Mouse (Mus musculus) adrenal gland, postnatal 36 days (tissue): ENCODE results near the gene Zbp1. TPM values are rescaled to one million over a fixed set of nuclear protein-coding genes. Genes with fewer than 3 reads are reported as not detected.

Experiments
- DNase-seq, 2 experiments: peaks; one replicate each; pipeline ENCODE4 v3.0.0; 2021; ENCODE audit warnings: mixed read lengths in 1 of 2
- long read RNA-seq, 2 experiments: library from polyadenylated mRNA; stranded (forward); transcript quantifications; one replicate each; pipeline ENCODE4 v2.0.0; 2021; ENCODE audit warnings: borderline sequencing depth in 2 of 2
- total RNA-seq, 2 experiments: library from RNA; stranded (reverse); gene quantifications; 2 replicates each; pipeline ENCODE4 v1.2.3; 2021

Zbp1 gene
- 1 to 10 TPM; 1.6 to 4.9 TPM for total RNA-seq
- long read RNA-seq, experiment 1, partial matches to known transcripts: 2 of 4 reads
- long read RNA-seq, experiment 1, other reads (novel, unspliced or antisense): 0 of 4 reads
- long read RNA-seq, experiment 2: 0 reads

- DNase-seq: peak in 1 of 2 experiments; percentile 33
Measured at GRCm38 (mm10) chr2:173218416-173219141, at the start of gene Zbp1. Gene Zbp1, minus strand, starts transcription at chr2:173218923.

GRCm38 (mm10) chr2:173267562-173267961, 48.8 kb upstream of the Zbp1 start:
- DNase-seq: no peak

GRCm38 (mm10) chr2:173266349-173267112, 47.8 kb upstream of the Zbp1 start:
- no peak for DNase-seq

- no peak for DNase-seq
Measured at GRCm38 (mm10) chr2:173265468-173266265, 46.9 kb upstream of the Zbp1 start.

GRCm38 (mm10) chr2:173264467-173265128, 45.9 kb upstream of the Zbp1 start:
- no peak for DNase-seq

GRCm38 (mm10) chr2:173263636-173264330, 45.1 kb upstream of the Zbp1 start:
- no peak for DNase-seq

DNA sequence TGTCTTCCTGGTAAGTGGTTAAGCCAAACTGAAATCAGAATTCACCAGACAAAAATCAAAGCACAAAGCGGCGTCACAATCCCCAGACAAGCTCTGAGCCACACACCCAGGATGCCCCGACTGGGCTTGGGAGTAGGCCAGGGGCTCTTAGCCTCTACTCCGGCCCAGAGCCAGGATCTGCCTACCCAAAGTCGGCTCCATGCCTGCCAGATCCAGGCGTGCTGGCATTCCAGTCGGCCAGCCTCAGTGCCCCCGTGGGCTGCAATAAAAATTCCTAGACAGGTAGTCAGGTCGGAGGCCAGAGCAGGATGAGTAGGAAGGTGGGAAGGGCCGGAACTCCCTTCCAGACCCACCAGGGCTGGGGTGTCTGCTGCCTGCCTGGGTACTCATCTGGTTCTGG, 42.8 kb upstream of the Zbp1 start:
- DNase-seq: peak in 1 of 2 experiments; percentile 54

DNA sequence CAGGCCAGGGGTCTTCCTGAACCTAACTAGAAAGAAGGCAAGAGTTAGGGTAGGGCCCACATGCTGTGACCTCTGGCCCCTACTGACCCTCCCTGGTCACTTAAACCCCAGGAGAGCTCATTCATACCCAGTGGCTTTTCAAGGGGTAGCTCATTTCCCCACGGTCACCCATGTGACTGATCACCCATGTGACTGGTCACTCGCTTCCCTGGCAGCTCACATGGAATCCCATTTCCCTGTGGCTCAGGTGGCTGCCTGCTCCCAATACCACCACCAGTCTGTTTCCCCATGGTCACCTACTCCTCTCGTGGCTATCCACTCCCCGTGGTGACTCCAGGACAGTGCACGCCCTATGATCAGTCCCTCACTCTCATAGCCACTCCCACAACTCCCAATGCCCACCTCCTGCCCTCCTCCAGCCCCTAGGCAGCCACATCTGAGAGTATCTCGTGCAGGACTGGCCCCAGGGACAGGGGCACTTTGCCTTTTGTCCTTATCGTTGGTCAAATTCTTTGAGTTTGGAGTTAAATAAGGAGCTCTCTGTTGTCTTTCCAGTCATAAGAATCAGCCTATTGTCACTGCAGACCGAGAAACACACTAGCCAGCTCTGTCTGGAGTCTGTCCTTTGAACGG, 39.9 kb upstream of the Zbp1 start:
- no peak for DNase-seq

GRCm38 (mm10) chr2:173257610-173258009, 38.9 kb upstream of the Zbp1 start:
- peak; percentile 80 to 81 for DNase-seq

- no peak for DNase-seq
Measured at GRCm38 (mm10) chr2:173256552-173256949, 37.8 kb upstream of the Zbp1 start.

DNA sequence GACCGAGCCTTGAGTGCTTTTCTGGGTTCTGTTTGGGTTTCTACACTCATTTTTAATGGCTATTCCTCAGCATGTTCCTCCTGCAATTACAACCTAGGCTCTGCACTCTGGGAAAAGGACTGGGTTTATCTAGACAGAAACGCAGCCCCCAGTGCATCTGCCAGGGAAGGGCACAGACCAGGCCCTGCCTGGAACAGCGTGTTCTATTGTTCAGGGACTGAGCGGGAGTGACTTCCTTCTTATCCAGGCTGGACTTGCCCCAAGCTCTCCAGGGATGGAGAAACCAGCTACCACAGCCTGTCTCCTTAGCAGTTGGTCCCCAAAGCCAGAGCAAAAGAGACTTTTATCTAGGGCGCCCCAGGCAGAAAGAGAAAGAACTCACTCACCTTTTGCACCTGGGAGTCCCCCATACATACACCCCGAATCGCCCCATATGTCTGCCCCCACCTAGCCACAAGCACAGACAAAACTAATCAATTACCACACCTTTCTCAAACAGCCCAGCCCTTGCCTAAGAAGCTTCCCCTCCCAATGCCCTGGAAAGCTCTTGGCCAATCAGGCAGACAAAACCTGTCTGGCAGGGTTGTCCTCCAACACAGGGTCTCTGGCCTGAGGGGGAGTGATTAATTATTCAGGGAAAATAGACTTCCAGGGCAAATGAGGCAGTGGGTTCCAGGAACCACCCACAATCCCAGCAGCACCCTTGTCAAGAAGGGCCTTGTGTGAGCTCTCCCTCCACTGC, 37.3 kb upstream of the Zbp1 start:
- DNase-seq: no peak

GRCm38 (mm10) chr2:173253761-173254662, 35.3 kb upstream of the Zbp1 start:
- no peak for DNase-seq

- DNase-seq: no peak
Measured at GRCm38 (mm10) chr2:173251675-173252074, 33.0 kb upstream of the Zbp1 start.

GRCm38 (mm10) chr2:173251133-173251532, 32.4 kb upstream of the Zbp1 start:
- DNase-seq: no peak

DNA sequence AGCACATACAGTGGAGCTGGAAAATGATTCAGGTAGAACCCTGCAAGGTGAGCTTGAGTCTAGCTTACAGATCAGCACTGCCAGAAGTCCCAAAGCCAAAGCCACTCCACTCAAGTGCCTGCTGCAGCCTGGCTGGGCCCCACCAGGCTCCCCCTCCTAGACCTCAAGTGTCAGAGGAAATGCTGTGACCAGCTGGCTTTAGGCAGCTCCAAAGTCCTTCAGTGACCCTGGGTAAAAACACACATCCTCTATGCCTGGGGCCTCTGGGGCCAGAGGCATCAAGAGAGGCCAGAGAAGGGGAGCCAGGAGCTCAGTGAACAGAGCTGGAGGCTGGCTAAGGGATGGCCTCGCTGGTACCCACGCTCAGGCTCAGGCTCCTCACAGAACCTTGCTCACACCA, 31.7 kb upstream of the Zbp1 start:
- DNase-seq: no peak

DNA sequence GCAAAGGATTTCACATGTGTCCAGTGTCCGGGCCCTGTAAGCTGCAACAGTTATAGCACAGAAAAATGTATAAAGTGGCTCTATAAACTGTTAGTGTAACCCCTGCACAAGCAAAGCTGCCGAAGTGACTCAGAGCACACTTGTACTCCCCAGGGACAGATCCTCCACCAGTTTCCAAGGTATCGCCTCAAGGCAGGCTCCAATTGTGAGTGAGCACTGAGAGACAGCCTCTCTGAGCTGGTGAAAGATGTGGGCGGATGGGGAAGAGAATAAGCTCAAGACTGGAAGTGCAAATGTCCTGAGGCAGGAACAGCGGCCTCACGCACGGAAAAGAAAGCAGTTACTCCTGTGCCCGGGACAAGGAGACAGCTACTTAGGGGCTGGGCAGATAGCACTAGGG, 31.2 kb upstream of the Zbp1 start:
- DNase-seq: no peak

- DNase-seq: no peak
Measured at GRCm38 (mm10) chr2:173249386-173249785, 30.7 kb upstream of the Zbp1 start.

DNA sequence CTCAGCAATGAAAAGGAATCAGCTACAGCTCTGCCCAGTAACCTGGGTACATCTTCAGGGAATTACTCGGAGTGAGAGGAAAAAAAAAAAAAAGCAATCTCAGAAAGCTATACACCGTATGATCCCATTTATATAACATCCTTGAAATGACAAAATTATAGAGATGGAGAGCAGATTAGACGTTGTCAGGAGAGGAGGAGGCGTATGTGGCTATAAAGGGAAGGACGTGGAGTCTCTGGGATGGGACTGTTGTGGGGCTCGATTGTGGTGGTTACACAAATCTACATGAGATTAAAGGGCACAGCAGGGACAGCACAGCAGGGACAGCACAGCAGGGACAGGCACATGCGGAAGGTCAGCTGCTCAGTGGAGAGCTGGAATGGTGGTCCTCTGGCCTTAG, 30.1 kb upstream of the Zbp1 start:
- no peak for DNase-seq

- DNase-seq: no peak
Measured at GRCm38 (mm10) chr2:173247911-173248310, 29.2 kb upstream of the Zbp1 start.
